Mouse (Mus musculus) fibroblast of lung, adult 2 months (primary cell): ENCODE data around the gene Tmem185b.

Experiments
- DNase-seq: peaks from one replicate; pipeline ENCODE4 v3.0.0-alpha.2; 2011; ENCODE audit warnings: low read depth

Gene Tmem185b

GRCm38 (mm10) chr1:119540836-119541557 is 15.0 kb downstream of the Tmem185b start:
- DNase-seq = no peak

GRCm38 (mm10) chr1:119541570-119541969 is 15.6 kb downstream of the Tmem185b start:
- no peak for DNase-seq

- no peak for DNase-seq
Measured at GRCm38 (mm10) chr1:119543316-119543715, 17.4 kb downstream of the Tmem185b start.

GRCm38 (mm10) chr1:119544611-119545155 is 18.7 kb downstream of the Tmem185b start:
- DNase-seq = no peak

- no peak for DNase-seq
Measured at GRCm38 (mm10) chr1:119545164-119545563, 19.2 kb downstream of the Tmem185b start.

- no peak for DNase-seq
Measured at GRCm38 (mm10) chr1:119545671-119546070, 19.7 kb downstream of the Tmem185b start.

- no peak for DNase-seq
Measured at GRCm38 (mm10) chr1:119546490-119546889, 20.5 kb downstream of the Tmem185b start.

GRCm38 (mm10) chr1:119548668-119549326 is 22.8 kb downstream of the Tmem185b start:
- peak; percentile 36 for DNase-seq

- DNase-seq = no peak
Measured at GRCm38 (mm10) chr1:119549327-119549689, 23.3 kb downstream of the Tmem185b start.

GRCm38 (mm10) chr1:119550064-119550463 is 24.1 kb downstream of the Tmem185b start:
- DNase-seq = no peak

- DNase-seq = no peak
Measured at GRCm38 (mm10) chr1:119551651-119552050, 25.7 kb downstream of the Tmem185b start.

GRCm38 (mm10) chr1:119555651-119556050 is 29.7 kb downstream of the Tmem185b start:
- no peak for DNase-seq

GRCm38 (mm10) chr1:119557641-119558395 is 31.9 kb downstream of the Tmem185b start:
- DNase-seq = peak; percentile 55

GRCm38 (mm10) chr1:119565531-119565930 is 39.6 kb downstream of the Tmem185b start:
- no peak for DNase-seq

GRCm38 (mm10) chr1:119570134-119570533 is 44.2 kb downstream of the Tmem185b start:
- DNase-seq = no peak
